Mouse (Mus musculus) Muller cell, postnatal 12 days (primary cell): ENCODE measurements at regions not wholly inside any gene's neighbourhood (a gene's known extent, or its start where the extent isn't known, plus 50 kb on each side); places are given as distances from the start of the nearest gene placed in this dataset.

Experiments
- DNase-seq: peaks from one replicate; pipeline ENCODE4 v3.0.0-alpha.2; 2015; ENCODE audit errors: inconsistent ontology term

- DNase-seq, result no peak
Observed at GRCm38 (mm10) chr13:116417768-116418167, 108.3 kb upstream of the Isl1 start.

GRCm38 (mm10) chr13:116414473-116414872 lies 105.0 kb upstream of the Isl1 start:
- no peak for DNase-seq

GRCm38 (mm10) chr13:116410682-116411081 lies 101.2 kb upstream of the Isl1 start:
- no peak for DNase-seq
